Mouse (Mus musculus) cerebellum, adult 2 months (tissue): ENCODE results near the gene Rnf185. TPM values are rescaled to one million over a fixed set of nuclear protein-coding genes. Genes with fewer than 3 reads are reported as not detected.

Experiments used
- DNase-seq, 2 experiments: peaks; one replicate each; pipeline ENCODE4 v3.0.0; 2021
- H3K27ac ChIP-seq: fragments of 200-500 bp; 2 replicates; pipeline ENCODE4 v1.5.1; 2012; ENCODE audit warnings: low read length, control low read depth, inconsistent platforms; ENCODE audit not compliant: insufficient read depth
- H3K27me3 ChIP-seq: fragments of 200-500 bp; 2 replicates; pipeline ENCODE4 v1.6.1; 2012; ENCODE audit warnings: inconsistent platforms, mild to moderate bottlenecking, low read length, moderate library complexity; ENCODE audit not compliant: control insufficient read depth, insufficient read depth
- H3K4me1 ChIP-seq: fragments of 200-500 bp; 2 replicates; pipeline ENCODE4 v1.6.1; 2011; ENCODE audit warnings: low read length; ENCODE audit not compliant: control insufficient read depth, insufficient read depth
- H3K4me3 ChIP-seq: fragments of 200-500 bp; replicated peaks from 2 replicates; pipeline ENCODE3; 2011; ENCODE audit warnings: mild to moderate bottlenecking, low read depth, low read length, control low read depth; ENCODE audit not compliant: insufficient read depth
- CTCF ChIP-seq: fragments of 200-500 bp; IDR thresholded peaks from 2 replicates; pipeline ENCODE4 v1.5.1; 2011; ENCODE audit warnings: low read depth, mild to moderate bottlenecking, control low read depth, low read length, moderate library complexity, borderline replicate concordance; ENCODE audit not compliant: insufficient read depth
- POLR2A ChIP-seq: fragments of 200-500 bp; IDR thresholded peaks from 2 replicates; pipeline ENCODE4 v1.6.1; 2011; ENCODE audit warnings: low read length, control low read depth, borderline replicate concordance; ENCODE audit not compliant: insufficient read depth
- WGBS: fragments of 180-500 bp; shearing (Covaris S2); methylation state at CpG from one replicate; pipeline ENCODE4 v1.1.7; 2018; 5-methylcytosine and 5-hydroxymethylcytosine counted together
- polyA plus RNA-seq: library from polyadenylated mRNA; depleted of rRNA; stranded (reverse); fragments of >200 nt; gene quantifications from 2 replicates; pipeline ENCODE4 v1.2.3, GENCODE M21; 2012

The Rnf185 gene
- polyA plus RNA-seq, 1 experiment = 39.3 TPM

GRCm38 (mm10) chr11:3442677-3443076, 9.5 kb downstream of the Rnf185 start:
- TF ChIP-seq CTCF = no peak
- TF ChIP-seq POLR2A = no peak
- H3K4me3 ChIP-seq = no peak overlapping the region
- WGBS = 71% methylated on average over 4 of the region's 4 CpGs
- no peak overlapping the region for H3K27ac ChIP-seq
- no peaks in the 10 kb centered on the region for H3K27me3 ChIP-seq
- H3K4me1 ChIP-seq = peaks cover 9% of the 10 kb centered on the region
- DNase-seq = no peak

GRCm38 (mm10) chr11:3441696-3442443, 10.3 kb downstream of the Rnf185 start:
- TF ChIP-seq POLR2A = no peak
- TF ChIP-seq CTCF = no peak
- Histone ChIP-seq H3K27ac (peak overlapping the region; percentile 55; the same call in 1 of the 2 replicates), H3K4me1 (peaks cover 9% of the 10 kb centered on the region), H3K4me3 (no peak overlapping the region), H3K27me3 (no peaks in the 10 kb centered on the region)
- DNase-seq = peak; percentile 63 to 86

- peaks cover 6% of the 10 kb centered on the region for H3K4me1 ChIP-seq
- no peak for DNase-seq
- 85% methylated on average over 1 of the region's 1 CpGs for WGBS
- H3K27me3 ChIP-seq = no peaks in the 10 kb centered on the region
- no peak overlapping the region for H3K4me3 ChIP-seq
- no peak overlapping the region for H3K27ac ChIP-seq
- no peak for TF ChIP-seq CTCF
- no peak for TF ChIP-seq POLR2A
These were observed 14.5 kb downstream of the Rnf185 start for GRCm38 (mm10) chr11:3437621-3438020.

DNA sequence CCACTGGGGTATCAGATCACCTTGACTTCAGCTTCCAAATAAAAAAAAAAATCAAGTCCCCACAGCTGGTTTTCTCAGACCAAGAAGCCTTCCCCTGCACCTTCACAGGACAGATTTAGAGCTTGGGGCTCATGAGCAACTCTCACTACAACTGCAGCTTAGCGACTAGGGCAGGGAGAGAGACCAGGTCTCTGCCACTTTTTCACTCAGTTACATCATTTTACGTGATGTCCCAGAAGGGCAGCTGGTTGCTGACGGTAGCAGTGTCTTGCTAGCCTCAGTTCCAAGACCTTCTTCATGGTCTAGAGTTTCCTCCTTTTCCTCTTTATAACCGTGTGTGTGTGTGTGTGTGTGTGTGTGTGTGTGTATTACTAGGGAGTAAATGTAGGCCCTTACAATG, 18.4 kb downstream of the Rnf185 start:
- WGBS = 69% methylated on average over 4 of the region's 4 CpGs
- Histone ChIP-seq H3K27ac (no peak overlapping the region), H3K4me1 (no peaks in the 10 kb centered on the region; the same call in none of the 2 replicates), H3K27me3 (no peaks in the 10 kb centered on the region), H3K4me3 (no peak overlapping the region)
- DNase-seq = no peak
- TF ChIP-seq POLR2A (no peak), CTCF (no peak)

DNA sequence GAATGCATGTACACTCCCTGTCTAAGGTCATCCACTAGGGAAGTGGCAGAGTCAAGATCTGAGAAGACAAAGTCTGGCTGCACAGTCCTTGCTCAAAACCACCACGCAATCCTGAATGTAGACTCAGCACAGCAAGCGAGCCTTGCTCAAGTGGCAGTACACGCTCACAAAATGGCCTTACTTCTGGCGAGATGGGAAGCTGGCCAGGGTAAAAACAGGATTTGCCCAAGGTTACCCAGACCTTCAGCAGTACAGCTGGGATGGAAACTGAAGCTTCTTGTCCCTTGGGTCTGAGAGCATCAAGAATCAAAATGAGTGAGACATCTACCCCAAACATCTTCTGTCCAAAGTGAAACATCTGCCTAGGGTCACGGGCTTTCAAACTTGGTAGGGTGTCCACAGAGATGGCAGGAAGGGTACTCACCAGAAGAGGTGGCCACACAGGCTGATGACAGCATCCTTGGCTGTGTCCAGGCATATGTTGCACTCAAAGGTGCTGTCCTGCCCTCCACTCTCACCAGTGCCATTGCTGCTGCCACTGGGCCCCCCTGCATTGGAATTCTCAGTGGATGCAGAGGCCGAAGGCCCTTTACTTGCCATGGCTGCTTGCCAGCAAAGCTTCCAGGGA, 20.1 kb downstream of the Rnf185 start:
- H3K27me3 ChIP-seq = no peaks in the 10 kb centered on the region
- DNase-seq = no peak
- H3K27ac ChIP-seq = no peak overlapping the region
- TF ChIP-seq CTCF (no peak), POLR2A (no peak)
- no peak overlapping the region for H3K4me3 ChIP-seq
- 61% methylated on average over 6 of the region's 6 CpGs for WGBS
- H3K4me1 ChIP-seq = no peaks in the 10 kb centered on the region; the same call in none of the 2 replicates

DNA sequence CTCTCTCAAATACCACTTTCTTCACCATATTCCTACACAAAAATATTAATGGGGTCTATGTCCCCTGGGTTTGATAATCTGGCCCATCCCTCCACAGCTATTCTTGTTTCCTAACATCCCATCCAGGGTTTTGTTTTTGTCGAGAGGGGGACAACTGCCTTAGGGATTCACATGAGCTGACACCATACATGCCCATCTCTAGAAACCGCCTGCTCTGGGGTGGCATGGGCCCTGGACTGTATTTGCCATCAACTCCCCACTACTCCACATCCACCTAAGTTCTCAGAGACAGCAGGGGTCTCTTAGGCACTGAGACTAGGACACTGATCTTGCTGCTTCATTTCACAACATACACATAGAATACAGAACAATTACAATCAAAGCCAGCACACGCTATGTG, 20.6 kb downstream of the Rnf185 start:
- Histone ChIP-seq H3K4me1 (no peaks in the 10 kb centered on the region; the same call in none of the 2 replicates), H3K4me3 (no peak overlapping the region), H3K27me3 (no peaks in the 10 kb centered on the region), H3K27ac (no peak overlapping the region)
- no peak for TF ChIP-seq CTCF
- TF ChIP-seq POLR2A = no peak
- whole genome bisulfite sequencing = 89% methylated on average over 3 of the region's 3 CpGs
- no peak for DNase-seq

GRCm38 (mm10) chr11:3428632-3429031, 23.5 kb downstream of the Rnf185 start:
- Histone ChIP-seq H3K27ac (no peak overlapping the region), H3K4me3 (no peak overlapping the region), H3K4me1 (no peaks in the 10 kb centered on the region; the same call in none of the 2 replicates), H3K27me3 (no peaks in the 10 kb centered on the region)
- 89% methylated on average over 7 of the region's 7 CpGs for WGBS
- TF ChIP-seq CTCF (no peak), POLR2A (no peak)
- DNase-seq = no peak
